Mouse (Mus musculus): ENCODE results near the gene Gcn1l1. TPM values are rescaled to one million over a fixed set of nuclear protein-coding genes. Genes with fewer than 3 reads are reported as not detected.

Gcn1l1 gene
- total and polyA plus RNA-seq, 2 experiments from 2014 or later: 22.8 to 73.4 TPM

- 57% methylated on average over 9 of the region's 9 CpGs for WGBS
- Histone ChIP-seq H3K4me2 (ENCODE audit: low read depth, low read length) (no peak overlapping the region), H3K4me3 (ENCODE audit: low read length) (no peak overlapping the region), H3K27me3 (ENCODE audit: insufficient read depth, low read length) (no peaks in the 10 kb centered on the region), H3K9ac (replicated peaks; ENCODE audit: low read length) (no peak overlapping the region), H3K9me3 (ENCODE audit: low read length) (no peaks in the 10 kb centered on the region), H3K36me3 (ENCODE audit: insufficient read depth, low read length) (no peaks in the 10 kb centered on the region), H3K4me1 (ENCODE audit: insufficient read depth, low read length) (peaks cover 30% of the 10 kb centered on the region), H3K27ac (peak overlapping the region; percentile 11; the same call in 1 of the 2 replicates)
- no peak for TF ChIP-seq CTCF (IDR thresholded peaks at IDR 0.05; ENCODE audit: low read depth)
- DNase-seq (ENCODE audit: low spot score) (no peak), ATAC-seq (no peak)
Measured at GRCm38 (mm10) chr5:115525943-115526342, 39.1 kb upstream of the Gcn1l1 start.

DNA sequence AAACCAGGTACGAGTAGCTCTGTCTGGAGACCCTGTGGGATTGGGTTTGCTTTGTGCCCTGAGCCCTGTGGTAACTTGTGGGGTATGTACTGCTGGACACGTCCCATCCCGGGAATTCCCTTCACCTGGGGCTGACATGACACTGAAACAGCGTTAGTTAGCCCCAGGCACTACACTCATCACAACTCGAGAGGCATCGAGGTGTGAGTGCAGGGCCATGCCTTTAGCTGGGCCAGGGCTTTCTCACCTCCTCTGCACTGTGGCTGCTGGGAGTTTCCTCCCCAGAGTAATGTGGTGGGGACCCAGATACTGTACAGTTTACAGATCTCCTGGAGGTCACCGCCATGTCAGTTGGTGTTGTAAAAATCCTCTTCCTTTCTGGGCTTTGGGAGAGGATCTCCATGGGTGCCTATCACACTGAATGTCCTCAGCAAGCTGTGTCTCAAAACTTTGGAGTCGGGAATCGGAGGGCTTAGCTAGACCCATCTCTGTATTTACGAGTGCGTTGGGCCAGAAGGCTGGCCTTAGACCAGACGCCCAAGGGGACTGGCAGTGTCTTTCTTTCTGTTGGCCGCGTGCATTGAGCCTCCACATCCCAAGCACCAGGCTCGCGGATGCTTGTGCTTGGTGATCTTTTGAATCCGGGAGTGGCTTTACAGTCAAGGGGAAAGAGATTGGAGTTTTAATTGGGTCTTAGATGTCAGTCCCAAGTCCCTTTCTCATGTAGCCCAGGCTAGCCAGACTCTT is 38.4 kb upstream of the Gcn1l1 start:
- H3K36me3 ChIP-seq (ENCODE audit: insufficient read depth, low read length): no peaks in the 10 kb centered on the region
- H3K27me3 ChIP-seq (ENCODE audit: insufficient read depth, low read length): no peaks in the 10 kb centered on the region
- DNase-seq (ENCODE audit: low spot score) (no peak), ATAC-seq (no peak)
- peaks cover 37% of the 10 kb centered on the region for H3K4me1 ChIP-seq (ENCODE audit: insufficient read depth, low read length)
- no peak for TF ChIP-seq CTCF (IDR thresholded peaks at IDR 0.05; ENCODE audit: low read depth)
- no peak overlapping the region; the same call in 1 of the 2 replicates for H3K27ac ChIP-seq
- no peak overlapping the region for H3K4me2 ChIP-seq (ENCODE audit: low read depth, low read length)
- no peaks in the 10 kb centered on the region for H3K9me3 ChIP-seq (ENCODE audit: low read length)
- 83% methylated on average over 17 of the region's 17 CpGs for WGBS
- H3K4me3 ChIP-seq (ENCODE audit: low read length): no peak overlapping the region
- no peak overlapping the region for H3K9ac ChIP-seq (replicated peaks; ENCODE audit: low read length)

DNA sequence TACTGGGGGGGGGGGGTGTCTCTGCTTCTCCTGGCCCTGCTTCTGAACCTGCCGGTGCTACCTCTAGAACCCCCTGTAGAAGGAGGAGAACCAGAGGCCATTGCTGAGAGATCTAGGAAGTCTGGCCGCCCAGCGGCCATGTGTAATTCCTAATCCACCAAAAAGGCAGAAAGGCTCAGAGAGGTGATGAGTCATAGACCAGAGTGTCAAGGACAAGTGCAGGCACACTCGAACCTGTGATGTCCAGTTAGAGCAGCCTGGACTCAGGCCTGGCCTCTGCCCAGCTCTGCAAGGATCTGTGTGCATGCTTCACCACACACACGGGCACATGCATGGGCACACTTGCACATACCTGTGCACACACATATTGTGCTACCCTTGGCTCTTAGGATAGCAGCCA is 36.9 kb upstream of the Gcn1l1 start:
- H3K9me3 ChIP-seq (ENCODE audit: low read length): no peaks in the 10 kb centered on the region
- H3K9ac ChIP-seq (replicated peaks; ENCODE audit: low read length): no peak overlapping the region
- no peak overlapping the region for H3K4me2 ChIP-seq (ENCODE audit: low read depth, low read length)
- no peak overlapping the region for H3K4me3 ChIP-seq (ENCODE audit: low read length)
- TF ChIP-seq CTCF (IDR thresholded peaks at IDR 0.05; ENCODE audit: low read depth): no peak
- no peaks in the 10 kb centered on the region for H3K27me3 ChIP-seq (ENCODE audit: insufficient read depth, low read length)
- peaks cover 46% of the 10 kb centered on the region for H3K4me1 ChIP-seq (ENCODE audit: insufficient read depth, low read length)
- 87% methylated on average over 5 of the region's 5 CpGs for WGBS
- no peaks in the 10 kb centered on the region for H3K36me3 ChIP-seq (ENCODE audit: insufficient read depth, low read length)
- ATAC-seq (no peak), DNase-seq (ENCODE audit: low spot score) (no peak)
- H3K27ac ChIP-seq: no peak overlapping the region

DNA sequence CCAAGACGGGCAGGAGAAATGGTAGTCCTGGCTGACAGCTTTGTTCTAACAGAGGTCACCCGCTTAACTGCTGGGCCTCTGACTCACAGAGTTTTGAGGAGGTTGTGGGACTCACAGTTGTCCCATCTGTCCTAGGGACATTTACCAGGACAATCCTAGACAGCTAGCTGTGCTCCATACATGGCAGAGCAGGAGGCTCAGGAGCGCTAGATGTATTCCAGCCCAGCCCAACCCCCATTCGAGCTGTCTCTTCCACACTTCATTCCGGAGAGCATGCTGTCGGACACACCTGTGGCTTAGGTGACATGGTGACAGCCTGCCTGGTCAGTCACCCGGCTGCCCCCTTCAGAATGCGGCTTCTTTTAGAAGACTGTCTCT is 35.7 kb upstream of the Gcn1l1 start:
- 67% methylated on average over 8 of the region's 8 CpGs for WGBS
- H3K27ac ChIP-seq: peak overlapping the region; percentile 66
- H3K9ac ChIP-seq (replicated peaks; ENCODE audit: low read length): no peak overlapping the region

GRCm38 (mm10) chr5:115529742-115530446 is 35.2 kb upstream of the Gcn1l1 start:
- no peak overlapping the region for H3K4me3 ChIP-seq (ENCODE audit: low read length)
- WGBS: 38% methylated on average over 5 of the region's 7 CpGs
- no peak for DNase-seq (ENCODE audit: low spot score)

More for the DNA sequence above, 35.7 kb upstream of the Gcn1l1 start:
- no peak for TF ChIP-seq CTCF (IDR thresholded peaks at IDR 0.05; ENCODE audit: low read depth)
- Histone ChIP-seq H3K4me2 (ENCODE audit: low read depth, low read length) (no peak overlapping the region), H3K4me3 (ENCODE audit: low read length) (no peak overlapping the region), H3K27me3 (ENCODE audit: insufficient read depth, low read length) (no peaks in the 10 kb centered on the region), H3K36me3 (ENCODE audit: insufficient read depth, low read length) (no peaks in the 10 kb centered on the region), H3K9me3 (ENCODE audit: low read length) (no peaks in the 10 kb centered on the region), H3K4me1 (ENCODE audit: insufficient read depth, low read length) (peaks cover 44% of the 10 kb centered on the region)
- DNase-seq (ENCODE audit: low spot score): no peak
- no peak for ATAC-seq

GRCm38 (mm10) chr5:115530447-115530809 is 34.6 kb upstream of the Gcn1l1 start:
- H3K27ac ChIP-seq: peak overlapping the region; percentile 66

More at GRCm38 (mm10) chr5:115529742-115530446, 35.2 kb upstream of the Gcn1l1 start:
- no peak overlapping the region for H3K9ac ChIP-seq (replicated peaks; ENCODE audit: low read length)
- no peak for ATAC-seq
- 0 out of 2 replicates have a peak overlapping the region, but pooled peaks have one; percentile 5 for H3K4me2 ChIP-seq (ENCODE audit: low read depth, low read length)
- TF ChIP-seq CTCF (IDR thresholded peaks at IDR 0.05; ENCODE audit: low read depth): no peak
- H3K4me1 ChIP-seq (ENCODE audit: insufficient read depth, low read length): peaks cover 41% of the 10 kb centered on the region
- peak overlapping the region; percentile 66 for H3K27ac ChIP-seq
- no peaks in the 10 kb centered on the region for H3K36me3 ChIP-seq (ENCODE audit: insufficient read depth, low read length)
- H3K9me3 ChIP-seq (ENCODE audit: low read length): no peaks in the 10 kb centered on the region
- H3K27me3 ChIP-seq (ENCODE audit: insufficient read depth, low read length): no peaks in the 10 kb centered on the region

More at GRCm38 (mm10) chr5:115530447-115530809, 34.6 kb upstream of the Gcn1l1 start:
- Histone ChIP-seq H3K36me3 (ENCODE audit: insufficient read depth, low read length) (no peaks in the 10 kb centered on the region), H3K4me2 (ENCODE audit: low read depth, low read length) (0 out of 2 replicates have a peak overlapping the region, but pooled peaks have one; percentile 5), H3K4me1 (ENCODE audit: insufficient read depth, low read length) (peaks cover 41% of the 10 kb centered on the region), H3K9me3 (ENCODE audit: low read length) (no peaks in the 10 kb centered on the region), H3K9ac (replicated peaks; ENCODE audit: low read length) (no peak overlapping the region), H3K4me3 (ENCODE audit: low read length) (no peak overlapping the region), H3K27me3 (ENCODE audit: insufficient read depth, low read length) (no peaks in the 10 kb centered on the region)
- DNase-seq (ENCODE audit: low spot score): no peak
- no peak for ATAC-seq
- no peak for TF ChIP-seq CTCF (IDR thresholded peaks at IDR 0.05; ENCODE audit: low read depth)
- WGBS: 44% methylated on average over 8 of the region's 8 CpGs
